In genomic region chr10:83542241-83542640, GRCm38 (mm10) we compare ENCODE assay signal across 14 mouse cellular contexts. TPM values are rescaled to one million over a fixed set of nuclear protein-coding genes. Genes with fewer than 3 reads are reported as not detected.
DNase-seq lines count a peak whose midpoint lies in the region; ATAC-seq and TF ChIP-seq lines count a peak whose summit lies in the region.
"Had no signal": no experiment of that assay in that cellular context is flagged by ENCODE, and none has a peak within 500 bp of the region (broad histone marks: within the 10 kb centered on the region; RNA-seq: fewer than 3 reads in every experiment).

No protein-coding gene starts in this region.

- H3K4me2 ChIP-seq in embryonic facial prominence, embryonic 14.5 days (ENCODE audit: low read depth, low read length): no peak overlapping the region
- no peak overlapping the region for H3K4me2 ChIP-seq in kidney, embryonic 14.5 days (replicated peaks; ENCODE audit: low read depth, low read length)
- H3K4me2 ChIP-seq: heart, embryonic 12.5 days had no signal

- no peaks in the 10 kb centered on the region for H3K9me3 ChIP-seq in embryonic facial prominence, embryonic 14.5 days (ENCODE audit: control insufficient read depth, low read length)
- H3K9me3 ChIP-seq in embryonic facial prominence, embryonic 10.5 days: no peaks in the 10 kb centered on the region
- H3K9me3 ChIP-seq in kidney, embryonic 14.5 days (ENCODE audit: control insufficient read depth, low read length): no peaks in the 10 kb centered on the region
- H3K9me3 ChIP-seq: limb, embryonic 10.5 days had no signal

- DNase-seq in embryonic facial prominence, embryonic 14.5 days (ENCODE audit: low spot score): peak; percentile 14
- DNase-seq in embryonic facial prominence, embryonic 10.5 days (ENCODE audit: low spot score): no peak
- DNase-seq in cerebellum, adult 2 months: peak; percentile 29 to 65
- peak; percentile 22 for DNase-seq in layer of hippocampus, adult 9-10 months (ENCODE audit: low spot score)
- DNase-seq in embryo, embryonic 10.5 days (ENCODE audit: low spot score): no peak
- DNase-seq in embryo, embryonic 11 days: no peak
- DNase-seq: adrenal gland, adult 2 months; kidney, adult 8-10 months; liver, postnatal 0 days had no signal

- TF ChIP-seq POLR2A in cerebellum, adult 2 months (IDR thresholded peaks at IDR 0.05; ENCODE audit: borderline replicate concordance, insufficient read depth, low read length): no peak

- no peak for TF ChIP-seq CTCF in C2C12 (IDR thresholded peaks at IDR 0.05; ENCODE audit: control insufficient read depth, insufficient read depth, insufficient read length)
- no peak for TF ChIP-seq CTCF in cerebellum, adult 2 months (IDR thresholded peaks at IDR 0.05; ENCODE audit: borderline replicate concordance, insufficient read depth, low read depth, low read length)

- no peak overlapping the region for H3K4me3 ChIP-seq in embryonic facial prominence, embryonic 14.5 days (ENCODE audit: low read depth, low read length)
- H3K4me3 ChIP-seq in embryonic facial prominence, embryonic 10.5 days: no peak overlapping the region
- H3K4me3 ChIP-seq in C2C12 (ENCODE audit: insufficient read depth, poor library complexity, severe bottlenecking): no peak overlapping the region
- no peak overlapping the region for H3K4me3 ChIP-seq in cerebellum, adult 2 months (replicated peaks; ENCODE audit: insufficient read depth, low read depth, low read length)
- no peak overlapping the region for H3K4me3 ChIP-seq in kidney, embryonic 14.5 days (ENCODE audit: low read length)
- H3K4me3 ChIP-seq: heart, embryonic 12.5 days; limb, embryonic 10.5 days had no signal

- H3K79me2 ChIP-seq in C2C12 (ENCODE audit: control insufficient read depth, insufficient read depth): peaks cover 35% of the 10 kb centered on the region

- ATAC-seq in embryonic facial prominence, embryonic 14.5 days (ENCODE audit: low read depth): no peak
- no peak for ATAC-seq in kidney, embryonic 14.5 days (ENCODE audit: low FRiP score, low TSS enrichment)
- ATAC-seq: liver, postnatal 0 days had no signal

- no peaks in the 10 kb centered on the region for H3K36me3 ChIP-seq in embryonic facial prominence, embryonic 14.5 days (ENCODE audit: control insufficient read depth, insufficient read depth, low read length)
- no peaks in the 10 kb centered on the region; the same call in 1 of the 2 replicates for H3K36me3 ChIP-seq in embryonic facial prominence, embryonic 10.5 days (replicated peaks)
- H3K36me3 ChIP-seq in C2C12 (ENCODE audit: control insufficient read depth, insufficient read depth): peaks cover 8% of the 10 kb centered on the region
- no peaks in the 10 kb centered on the region for H3K36me3 ChIP-seq in kidney, embryonic 14.5 days (ENCODE audit: control insufficient read depth, insufficient read depth, low read length)
- H3K36me3 ChIP-seq: heart, embryonic 12.5 days; limb, embryonic 10.5 days had no signal

- no peaks in the 10 kb centered on the region for H3K27me3 ChIP-seq in embryonic facial prominence, embryonic 14.5 days (replicated peaks; ENCODE audit: control insufficient read depth, insufficient read depth, low read length)
- H3K27me3 ChIP-seq in embryonic facial prominence, embryonic 10.5 days (replicated peaks; ENCODE audit: low read depth, poor library complexity, severe bottlenecking): no peaks in the 10 kb centered on the region
- no peaks in the 10 kb centered on the region for H3K27me3 ChIP-seq in C2C12 (ENCODE audit: control insufficient read depth, insufficient read depth, insufficient read length)
- H3K27me3 ChIP-seq in cerebellum, adult 2 months (ENCODE audit: control insufficient read depth, insufficient read depth, low read length): no peaks in the 10 kb centered on the region
- H3K27me3 ChIP-seq in kidney, embryonic 14.5 days (ENCODE audit: control insufficient read depth, insufficient read depth, low read length): no peaks in the 10 kb centered on the region; the same call in 1 of the 2 replicates

- no peak overlapping the region for H3ac ChIP-seq in C2C12 (ENCODE audit: control insufficient read depth, insufficient read length, low read depth)

- 79% methylated on average over 7 of the region's 7 CpGs for WGBS in embryonic facial prominence, embryonic 14.5 days
- WGBS in embryonic facial prominence, embryonic 10.5 days: 86% methylated on average over 7 of the region's 7 CpGs
- 15% methylated on average over 7 of the region's 7 CpGs for WGBS in cerebellum, adult 2 months
- whole genome bisulfite sequencing in kidney, embryonic 14.5 days: 87% methylated on average over 7 of the region's 7 CpGs

- no peak overlapping the region for H3K27ac ChIP-seq in embryonic facial prominence, embryonic 14.5 days (replicated peaks; ENCODE audit: low read depth, low read length)
- H3K27ac ChIP-seq in embryonic facial prominence, embryonic 10.5 days (replicated peaks): no peak overlapping the region
- H3K27ac ChIP-seq in cerebellum, adult 2 months (ENCODE audit: insufficient read depth, low read length): no peak overlapping the region; the same call in 1 of the 2 replicates
- no peak overlapping the region for H3K27ac ChIP-seq in kidney, embryonic 14.5 days (ENCODE audit: low read depth, low read length)
- H3K27ac ChIP-seq: limb, embryonic 10.5 days; macrophage had no signal

- H3K4me1 ChIP-seq in embryonic facial prominence, embryonic 14.5 days (ENCODE audit: control insufficient read depth, insufficient read depth, low read length): peaks cover 10% of the 10 kb centered on the region
- H3K4me1 ChIP-seq in embryonic facial prominence, embryonic 10.5 days: peaks cover 11% of the 10 kb centered on the region
- peaks cover 3% of the 10 kb centered on the region; the same call in 1 of the 2 replicates for H3K4me1 ChIP-seq in cerebellum, adult 2 months (ENCODE audit: control insufficient read depth, insufficient read depth, low read length)
- H3K4me1 ChIP-seq in kidney, embryonic 14.5 days (ENCODE audit: control insufficient read depth, insufficient read depth, low read length): peaks cover 17% of the 10 kb centered on the region

- H3K9ac ChIP-seq in embryonic facial prominence, embryonic 14.5 days (ENCODE audit: low read depth, low read length): no peak overlapping the region
- no peak overlapping the region for H3K9ac ChIP-seq in kidney, embryonic 14.5 days (ENCODE audit: low read depth, low read length)
- H3K9ac ChIP-seq: heart, embryonic 12.5 days; liver, postnatal 0 days had no signal

- H3K79me3 ChIP-seq in C2C12 (ENCODE audit: low read depth): peaks cover 27% of the 10 kb centered on the region

TF ChIP-seq in C2C12, 6 proteins besides CTCF, POLR2A, EP300 and RAD21:
- TF ChIP-seq USF1 (IDR thresholded peaks at IDR 0.05; ENCODE audit: low read depth): peak; percentile 58
- TF ChIP-seq MYOD1 (IDR thresholded peaks at IDR 0.05; ENCODE audit: control insufficient read depth, insufficient read length, low read depth): no peak
TF ChIP-seq in C2C12: peak in this region for 1.

RNA-seq across cellular contexts. Expression of gene Washc4, which starts 1.3 kb away (rescaled TPM):
- 41.4 and 42.9 TPM in 2 replicates for polyA plus RNA-seq in embryonic facial prominence, embryonic 14.5 days (2014; fragmentation: Nextera tagmentation; extraction: Ambion mirVana)
- 40.7 TPM in 2 replicates for polyA plus RNA-seq in embryonic facial prominence, embryonic 10.5 days (2016; fragmentation: Nextera tagmentation; extraction: Ambion mirVana)
- polyA plus RNA-seq in C2C12 (2012; fragmentation: generic; extraction: Trizol): 4.5 TPM
- 18.6 and 19.1 TPM in 2 replicates for polyA plus RNA-seq in cerebellum, adult 2 months (2012; rRNA removed)
- 22.8 and 44.1 TPM in 2 replicates for polyA plus RNA-seq in kidney, embryonic 14.5 days (2014; fragmentation: Nextera tagmentation; extraction: Ambion mirVana)

RNA-seq across cellular contexts. Expression of gene Aldh1l2, which starts 8.3 kb away (rescaled TPM):
- 5.6 and 6.5 TPM in 2 replicates for polyA plus RNA-seq in embryonic facial prominence, embryonic 14.5 days (2014; fragmentation: Nextera tagmentation; extraction: Ambion mirVana)
- 1.7 and 2.1 TPM in 2 replicates for polyA plus RNA-seq in embryonic facial prominence, embryonic 10.5 days (2016; fragmentation: Nextera tagmentation; extraction: Ambion mirVana)
- polyA plus RNA-seq in C2C12 (2012; fragmentation: generic; extraction: Trizol): 17.5 TPM
- polyA plus RNA-seq in cerebellum, adult 2 months (2012; rRNA removed): 8.9 and 9.1 TPM in 2 replicates
- polyA plus RNA-seq in kidney, embryonic 14.5 days (2014; fragmentation: Nextera tagmentation; extraction: Ambion mirVana): 0.74 and 0.76 TPM in 2 replicates
- polyA plus RNA-seq: macrophage had no signal

Comparison
In these comparisons a context has a peak if more than half of its experiments do, and no peak if none do; other contexts are left out.
1. DNase-seq: peak in embryonic facial prominence, embryonic 14.5 days (single experiment), cerebellum, adult 2 months (2 of 2) and layer of hippocampus, adult 9-10 months (single experiment); none in embryonic facial prominence, embryonic 10.5 days (single experiment), embryo, embryonic 10.5 days (single experiment) and embryo, embryonic 11 days (single experiment).